Mouse (Mus musculus): ENCODE results near the gene Dop1b. TPM values are rescaled to one million over a fixed set of nuclear protein-coding genes. Genes with fewer than 3 reads are reported as not detected.

Dop1b gene
- polyA plus RNA-seq, 1 experiment from 2014 or later: 9.1 TPM

- no peak overlapping the region for H3K4me3 ChIP-seq
- WGBS: 77% methylated on average over 5 of the region's 5 CpGs
- H3K27me3 ChIP-seq (replicated peaks; ENCODE audit: low read depth, poor library complexity, severe bottlenecking): no peaks in the 10 kb centered on the region
- H3K36me3 ChIP-seq (replicated peaks): no peaks in the 10 kb centered on the region
- no peaks in the 10 kb centered on the region for H3K9me3 ChIP-seq
- H3K27ac ChIP-seq (replicated peaks): no peak overlapping the region
- no peak for DNase-seq (ENCODE audit: low spot score)
- H3K4me1 ChIP-seq: peaks cover 26% of the 10 kb centered on the region
Observed at GRCm38 (mm10) chr16:93794845-93795244, 83.1 kb downstream of the Dop1b start.

- no peak overlapping the region for H3K4me3 ChIP-seq
- no peak overlapping the region for H3K27ac ChIP-seq (replicated peaks)
- H3K27me3 ChIP-seq (replicated peaks; ENCODE audit: low read depth, poor library complexity, severe bottlenecking): no peaks in the 10 kb centered on the region
- peaks cover 24% of the 10 kb centered on the region for H3K4me1 ChIP-seq
- DNase-seq (ENCODE audit: low spot score): no peak
- H3K9me3 ChIP-seq: no peaks in the 10 kb centered on the region
- WGBS: 92% methylated on average over 5 of the region's 5 CpGs
- H3K36me3 ChIP-seq (replicated peaks): no peaks in the 10 kb centered on the region; the same call in 1 of the 2 replicates
Observed at GRCm38 (mm10) chr16:93795391-93795790, 83.7 kb downstream of the Dop1b start.

- H3K27ac ChIP-seq (replicated peaks): no peak overlapping the region
- H3K4me3 ChIP-seq: no peak overlapping the region
- H3K9me3 ChIP-seq: no peaks in the 10 kb centered on the region
- no peak for DNase-seq (ENCODE audit: low spot score)
- H3K36me3 ChIP-seq (replicated peaks): no peaks in the 10 kb centered on the region; the same call in 1 of the 2 replicates
- peaks cover 17% of the 10 kb centered on the region for H3K4me1 ChIP-seq
- no peaks in the 10 kb centered on the region for H3K27me3 ChIP-seq (replicated peaks; ENCODE audit: low read depth, poor library complexity, severe bottlenecking)
- 87% methylated on average over 12 of the region's 12 CpGs for WGBS
Observed at GRCm38 (mm10) chr16:93797021-93797840, 85.5 kb downstream of the Dop1b start.

- 81% methylated on average over 11 of the region's 11 CpGs for WGBS
- no peak overlapping the region for H3K4me3 ChIP-seq
- no peaks in the 10 kb centered on the region for H3K27me3 ChIP-seq (replicated peaks; ENCODE audit: low read depth, poor library complexity, severe bottlenecking)
- peaks cover 14% of the 10 kb centered on the region for H3K4me1 ChIP-seq
- DNase-seq (ENCODE audit: low spot score): no peak
- no peaks in the 10 kb centered on the region for H3K9me3 ChIP-seq
- no peak overlapping the region for H3K27ac ChIP-seq (replicated peaks)
- no peaks in the 10 kb centered on the region; the same call in 1 of the 2 replicates for H3K36me3 ChIP-seq (replicated peaks)
Observed at GRCm38 (mm10) chr16:93797841-93798492, 86.3 kb downstream of the Dop1b start.

GRCm38 (mm10) chr16:93798623-93799022 lies 86.9 kb downstream of the Dop1b start:
- Histone ChIP-seq H3K27ac (replicated peaks) (no peak overlapping the region), H3K4me3 (no peak overlapping the region), H3K36me3 (replicated peaks) (no peaks in the 10 kb centered on the region; the same call in 1 of the 2 replicates), H3K27me3 (replicated peaks; ENCODE audit: low read depth, poor library complexity, severe bottlenecking) (no peaks in the 10 kb centered on the region), H3K4me1 (peaks cover 14% of the 10 kb centered on the region), H3K9me3 (no peaks in the 10 kb centered on the region)
- 70% methylated on average over 5 of the region's 5 CpGs for WGBS
- no peak for DNase-seq (ENCODE audit: low spot score)

GRCm38 (mm10) chr16:93799071-93799470 lies 87.4 kb downstream of the Dop1b start:
- no peak overlapping the region for H3K4me3 ChIP-seq
- DNase-seq (ENCODE audit: low spot score): no peak
- H3K27me3 ChIP-seq (replicated peaks; ENCODE audit: low read depth, poor library complexity, severe bottlenecking): no peaks in the 10 kb centered on the region
- H3K27ac ChIP-seq (replicated peaks): no peak overlapping the region
- WGBS: 84% methylated on average over 3 of the region's 3 CpGs
- H3K9me3 ChIP-seq: no peaks in the 10 kb centered on the region
- no peaks in the 10 kb centered on the region; the same call in 1 of the 2 replicates for H3K36me3 ChIP-seq (replicated peaks)
- peaks cover 14% of the 10 kb centered on the region for H3K4me1 ChIP-seq

GRCm38 (mm10) chr16:93799936-93800335 lies 88.2 kb downstream of the Dop1b start:
- Histone ChIP-seq H3K36me3 (replicated peaks) (no peaks in the 10 kb centered on the region; the same call in 1 of the 2 replicates), H3K27ac (replicated peaks) (no peak overlapping the region), H3K9me3 (no peaks in the 10 kb centered on the region), H3K4me3 (no peak overlapping the region), H3K4me1 (peaks cover 14% of the 10 kb centered on the region), H3K27me3 (replicated peaks; ENCODE audit: low read depth, poor library complexity, severe bottlenecking) (no peaks in the 10 kb centered on the region)
- WGBS: 94% methylated on average over 16 of the region's 16 CpGs
- DNase-seq (ENCODE audit: low spot score): no peak

GRCm38 (mm10) chr16:93807167-93807566 lies 95.5 kb downstream of the Dop1b start:
- 91% methylated on average over 6 of the region's 6 CpGs for WGBS
- H3K36me3 ChIP-seq (replicated peaks): peaks cover 13% of the 10 kb centered on the region
- peaks cover 42% of the 10 kb centered on the region for H3K4me1 ChIP-seq
- no peaks in the 10 kb centered on the region for H3K27me3 ChIP-seq (replicated peaks; ENCODE audit: low read depth, poor library complexity, severe bottlenecking)
- peaks cover 11% of the 10 kb centered on the region for H3K9me3 ChIP-seq
- no peak overlapping the region for H3K4me3 ChIP-seq
- DNase-seq (ENCODE audit: low spot score): no peak
- H3K27ac ChIP-seq (replicated peaks): peak overlapping the region; percentile 82

GRCm38 (mm10) chr16:93807961-93808554 lies 96.4 kb downstream of the Dop1b start:
- DNase-seq (ENCODE audit: low spot score): peak; percentile 60
- WGBS: 21% methylated on average over 8 of the region's 8 CpGs
- H3K36me3 ChIP-seq (replicated peaks): peaks cover 17% of the 10 kb centered on the region
- no peaks in the 10 kb centered on the region for H3K27me3 ChIP-seq (replicated peaks; ENCODE audit: low read depth, poor library complexity, severe bottlenecking)
- peaks cover 42% of the 10 kb centered on the region for H3K4me1 ChIP-seq
- H3K4me3 ChIP-seq: no peak overlapping the region
- peak overlapping the region; percentile 82 for H3K27ac ChIP-seq (replicated peaks)
- peaks cover 16% of the 10 kb centered on the region for H3K9me3 ChIP-seq

GRCm38 (mm10) chr16:93815856-93816736 lies 104.4 kb downstream of the Dop1b start:
- WGBS: 69% methylated on average over 20 of the region's 20 CpGs
- H3K4me3 ChIP-seq: no peak overlapping the region
- peaks cover 13% of the 10 kb centered on the region; the same call in 1 of the 2 replicates for H3K4me1 ChIP-seq
- peaks cover 15% of the 10 kb centered on the region for H3K36me3 ChIP-seq (replicated peaks)
- no peak for DNase-seq (ENCODE audit: low spot score)
- no peak overlapping the region for H3K27ac ChIP-seq (replicated peaks)
- peaks cover 16% of the 10 kb centered on the region for H3K9me3 ChIP-seq
- H3K27me3 ChIP-seq (replicated peaks; ENCODE audit: low read depth, poor library complexity, severe bottlenecking): no peaks in the 10 kb centered on the region

GRCm38 (mm10) chr16:93816861-93817260 lies 105.2 kb downstream of the Dop1b start:
- Histone ChIP-seq H3K9me3 (peaks cover 8% of the 10 kb centered on the region), H3K36me3 (replicated peaks) (peaks cover 7% of the 10 kb centered on the region), H3K4me3 (no peak overlapping the region), H3K4me1 (peaks cover 13% of the 10 kb centered on the region; the same call in 1 of the 2 replicates), H3K27me3 (replicated peaks; ENCODE audit: low read depth, poor library complexity, severe bottlenecking) (no peaks in the 10 kb centered on the region), H3K27ac (replicated peaks) (no peak overlapping the region)
- no peak for DNase-seq (ENCODE audit: low spot score)
- WGBS: 83% methylated on average over 7 of the region's 7 CpGs

GRCm38 (mm10) chr16:93817371-93817770 lies 105.7 kb downstream of the Dop1b start:
- DNase-seq (ENCODE audit: low spot score): no peak
- Histone ChIP-seq H3K27me3 (replicated peaks; ENCODE audit: low read depth, poor library complexity, severe bottlenecking) (no peaks in the 10 kb centered on the region), H3K4me3 (no peak overlapping the region), H3K27ac (replicated peaks) (no peak overlapping the region), H3K36me3 (replicated peaks) (peaks cover 2% of the 10 kb centered on the region; the same call in 1 of the 2 replicates), H3K4me1 (peaks cover 13% of the 10 kb centered on the region; the same call in 1 of the 2 replicates), H3K9me3 (peaks cover 3% of the 10 kb centered on the region)
- 89% methylated on average over 5 of the region's 5 CpGs for WGBS
